Mouse (Mus musculus) urinary bladder, postnatal 14 days (tissue): Measurements from ENCODE around the gene Hic2.
A peak's percentile ranks its signal among the peaks of the same experiment; 100 is the strongest.

Source experiments
- DNase-seq: peaks from one replicate; pipeline ENCODE4 v3.0.0; 2021; ENCODE audit warnings: low spot score

Hic2 gene

DNA sequence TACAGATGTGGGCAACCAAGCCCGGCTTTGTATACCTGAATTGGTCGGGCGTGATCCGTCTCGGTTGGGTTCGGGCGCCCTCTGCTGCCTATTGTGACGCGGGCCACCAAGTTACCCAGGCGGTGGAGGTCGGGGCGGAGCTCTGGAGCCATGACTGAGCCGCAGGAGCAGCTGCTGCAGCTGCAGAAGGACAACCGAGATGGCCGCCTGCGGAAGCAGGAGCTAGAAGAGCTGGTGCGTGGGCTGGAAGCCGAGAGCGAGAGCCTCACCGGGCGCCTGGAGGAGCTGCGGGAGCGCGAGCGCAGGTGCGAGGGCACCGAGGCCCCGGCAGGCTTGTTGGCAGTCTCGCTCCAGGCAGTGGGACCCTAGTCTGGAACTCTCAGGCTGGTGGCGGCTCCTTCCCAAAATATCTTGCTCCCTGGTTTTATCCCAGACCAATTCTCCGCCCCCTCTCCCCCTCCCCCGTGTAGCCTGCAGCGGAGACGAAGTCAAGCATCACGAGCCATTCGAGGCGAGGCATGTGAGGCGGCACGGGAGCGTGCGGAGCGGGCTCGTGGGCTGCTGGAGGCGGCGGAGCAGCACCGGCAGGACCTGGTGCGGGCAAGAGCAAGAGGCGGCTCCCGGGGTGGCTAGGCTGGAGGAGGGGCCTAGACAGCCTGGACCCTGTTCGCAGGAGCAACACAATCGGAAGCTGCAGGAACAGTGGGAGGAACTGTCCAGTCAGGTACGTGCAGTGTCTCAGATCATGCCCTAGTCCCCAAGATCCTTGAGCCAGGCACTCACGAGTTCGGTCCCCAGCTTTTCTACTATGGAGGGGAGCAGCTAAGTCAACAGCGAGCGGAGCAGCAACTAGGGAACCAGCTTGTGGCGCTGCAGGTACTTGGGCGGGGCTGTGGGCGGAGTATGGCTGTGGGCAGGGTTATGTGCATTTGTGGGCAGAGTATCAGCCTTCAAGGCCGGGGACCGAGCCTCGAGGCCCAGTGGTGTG is 43.1 kb downstream of the Hic2 start:
- DNase-seq = peak; percentile 95

DNA sequence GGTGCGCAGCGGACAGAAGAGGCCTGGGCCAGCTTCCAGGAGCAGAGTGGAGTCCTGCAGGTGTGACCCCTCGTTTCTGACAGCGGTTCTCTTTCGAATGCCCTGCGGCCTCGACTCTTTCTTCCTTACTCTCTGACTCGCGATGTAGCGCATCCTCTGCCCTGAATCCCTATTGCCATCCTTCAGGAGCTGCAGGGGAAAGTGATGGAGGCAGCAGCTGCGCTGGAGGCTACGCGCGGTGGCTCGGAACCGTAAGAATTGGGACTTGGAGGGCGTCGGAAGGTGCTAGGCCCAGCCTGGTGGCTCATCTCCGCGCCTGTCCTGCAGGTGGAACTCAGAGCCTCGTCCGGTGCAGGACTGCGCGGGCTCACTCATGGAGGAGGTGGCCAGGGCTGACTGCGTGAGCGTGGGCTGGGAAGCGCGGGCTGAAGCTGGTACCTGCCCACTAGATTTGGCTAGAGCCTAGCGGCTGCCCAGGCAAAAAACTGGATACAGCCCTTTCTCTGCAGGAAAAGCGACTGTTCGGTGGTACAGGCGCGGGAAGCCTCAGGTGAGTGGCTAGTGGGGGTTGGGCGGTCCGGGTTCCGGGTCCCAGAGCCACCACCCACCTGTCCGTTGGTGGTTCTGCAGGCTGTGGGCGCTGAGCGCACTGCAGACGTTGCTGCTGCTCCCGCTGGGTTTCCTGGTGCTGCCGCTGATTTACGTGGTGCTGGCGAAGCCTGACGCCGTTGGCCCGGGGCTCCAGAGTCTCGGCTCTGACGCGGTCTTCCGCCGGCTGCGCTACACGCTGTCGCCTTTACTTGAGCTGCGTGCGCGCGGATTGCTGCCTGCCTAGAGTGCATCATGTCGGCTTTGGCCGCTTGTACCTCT is 44.2 kb downstream of the Hic2 start:
- peak; percentile 22 for DNase-seq

DNA sequence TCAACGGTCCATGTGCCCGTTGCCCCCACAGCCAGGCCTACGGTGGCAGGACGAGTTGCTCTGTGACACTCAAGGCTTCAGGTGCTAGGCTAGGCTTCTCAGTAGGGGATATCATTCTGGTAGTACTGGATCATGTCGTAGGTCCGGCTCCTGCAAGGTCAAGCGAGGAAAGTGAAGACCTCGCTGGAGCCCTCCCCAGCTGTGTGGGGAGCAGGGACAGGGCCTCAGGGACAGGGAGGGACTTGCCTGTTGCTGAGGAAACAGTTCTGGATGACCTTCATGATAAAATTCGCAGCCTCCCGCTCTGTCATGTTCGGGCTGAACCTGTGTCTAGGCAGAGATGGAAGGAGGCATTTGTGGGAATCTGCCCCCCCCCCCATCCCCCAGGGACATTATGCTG is 47.1 kb downstream of the Hic2 start:
- DNase-seq = no peak

DNA sequence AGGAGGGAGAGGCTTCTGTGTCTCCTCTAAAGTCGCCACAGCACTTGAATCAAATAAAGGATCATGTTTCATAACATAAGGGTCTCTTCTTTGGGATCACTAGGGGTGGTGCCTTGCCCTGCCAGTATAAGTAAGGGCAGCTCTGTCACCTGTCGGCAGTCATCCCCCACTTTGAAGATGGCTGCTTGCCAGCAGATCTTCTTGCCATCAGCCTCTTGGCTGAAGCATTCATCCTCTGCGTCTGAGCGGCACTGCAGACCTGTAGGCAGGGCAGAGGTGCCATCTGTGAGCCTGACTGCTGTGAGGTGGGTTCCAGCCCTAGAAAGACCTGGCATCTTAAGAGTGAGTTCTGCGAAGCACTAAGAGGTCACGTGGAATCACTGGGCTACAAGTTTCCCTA is 49.8 kb downstream of the Hic2 start:
- no peak for DNase-seq

DNA sequence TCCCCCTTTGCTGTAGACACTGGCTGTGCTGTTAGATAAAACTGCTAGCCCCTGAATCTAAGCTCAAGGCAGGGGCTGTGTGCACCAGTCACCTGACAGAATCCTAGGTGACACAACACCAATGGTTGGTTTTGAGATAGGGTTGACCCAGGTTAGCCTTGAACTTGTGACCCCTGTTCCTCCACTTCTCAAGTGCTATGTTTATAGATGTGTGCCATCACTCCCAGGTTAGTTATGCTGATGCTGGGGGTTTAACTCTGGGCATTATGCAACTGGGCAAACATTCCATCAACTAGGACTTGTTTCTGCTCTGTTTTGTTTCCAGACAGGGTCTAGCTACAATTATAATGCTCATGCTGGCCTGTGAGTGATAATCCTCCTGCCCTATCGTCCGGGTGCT is 53.7 kb downstream of the Hic2 start:
- DNase-seq = no peak

DNA sequence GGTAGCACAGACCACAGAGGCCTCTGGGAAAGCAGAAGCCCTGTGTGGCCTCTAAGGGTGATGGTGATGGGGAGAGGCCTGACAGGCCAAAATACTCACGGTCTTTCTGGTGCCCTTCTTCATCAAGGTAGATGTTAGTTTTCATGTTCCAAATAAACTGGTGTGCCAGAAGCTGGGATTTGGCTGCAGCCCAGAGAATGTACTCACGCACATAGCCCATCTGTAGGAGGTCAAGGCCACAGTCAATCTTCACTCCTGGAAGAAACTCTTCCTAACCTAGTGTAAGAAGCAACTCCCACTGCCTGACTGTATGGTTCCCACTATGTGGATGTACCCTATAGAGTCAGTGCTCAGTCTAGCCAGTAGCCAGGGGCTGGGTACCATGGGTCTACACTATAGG is 57.6 kb downstream of the Hic2 start:
- DNase-seq = no peak

DNA sequence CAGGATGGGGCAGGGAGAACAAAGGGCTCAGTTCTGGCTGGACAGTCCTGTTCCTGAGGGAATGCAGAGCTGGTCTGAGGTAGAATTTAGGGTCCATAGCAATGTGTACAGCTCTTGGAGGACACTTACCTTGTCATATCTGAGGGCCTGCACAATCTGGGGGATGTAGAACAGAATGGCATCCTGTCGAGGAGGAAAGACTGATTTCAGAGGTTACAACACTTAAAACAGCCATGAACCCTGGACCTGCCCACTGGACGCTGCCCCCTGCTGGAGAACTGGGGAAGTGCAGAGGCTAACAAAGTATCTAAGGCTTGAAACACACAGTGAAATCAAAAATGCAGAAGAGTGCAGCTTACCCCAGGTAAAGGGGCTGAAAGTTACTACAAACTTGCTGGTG is 59.4 kb downstream of the Hic2 start:
- DNase-seq = peak; percentile 78

DNA sequence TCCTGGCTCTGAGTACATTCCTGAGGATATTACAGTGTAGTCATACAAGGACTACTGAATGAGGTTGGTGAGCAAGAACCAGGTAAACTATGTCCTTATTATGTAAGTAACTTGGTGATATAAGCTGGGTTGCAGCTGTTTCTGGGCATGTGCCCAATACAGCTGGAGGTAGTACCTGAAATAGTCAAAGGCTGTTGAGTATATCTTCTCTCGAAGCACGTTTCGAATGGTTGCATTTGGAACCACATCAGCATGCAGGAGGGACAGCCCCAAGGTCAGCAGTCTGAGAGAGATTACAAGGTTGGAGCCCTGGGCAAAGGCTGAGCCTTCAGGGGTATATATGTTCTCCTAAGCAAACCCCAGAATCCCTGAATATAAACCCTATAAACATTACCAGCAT is 67.4 kb downstream of the Hic2 start:
- no peak for DNase-seq

DNA sequence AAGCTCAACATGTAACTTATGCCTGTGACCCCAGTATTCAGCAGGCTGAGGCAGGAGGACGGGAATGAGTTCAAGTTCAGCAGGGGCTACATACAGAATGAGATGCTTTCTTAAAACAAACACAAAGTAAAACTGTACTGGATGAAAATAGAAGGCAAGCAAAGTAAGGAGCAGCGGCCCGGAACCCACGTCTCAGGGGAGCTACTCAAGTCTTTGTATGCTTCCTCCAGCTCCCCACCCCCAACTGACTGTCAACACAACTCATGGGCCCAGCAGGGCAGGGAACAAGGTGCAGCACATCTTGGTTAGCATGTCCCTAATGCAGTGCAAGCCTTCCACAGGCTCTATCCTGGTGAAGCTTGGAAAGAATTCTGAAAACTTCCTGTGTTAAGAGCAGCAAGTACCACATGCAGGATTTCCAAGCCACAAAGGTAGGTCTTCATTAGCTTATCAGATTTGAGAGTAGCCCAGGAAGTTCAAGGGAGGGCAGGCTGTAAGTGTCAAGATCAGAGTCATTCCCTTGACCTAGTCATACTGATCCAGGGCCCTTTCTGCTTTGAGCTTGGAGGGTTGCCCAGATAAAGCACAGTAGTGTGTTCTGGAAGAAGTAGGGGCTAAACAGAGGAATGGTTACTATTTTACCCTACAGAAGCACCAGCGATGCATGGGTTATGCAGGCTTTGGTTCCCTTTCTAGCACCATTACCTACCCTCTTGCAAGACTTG is 70.3 kb downstream of the Hic2 start:
- DNase-seq = no peak

DNA sequence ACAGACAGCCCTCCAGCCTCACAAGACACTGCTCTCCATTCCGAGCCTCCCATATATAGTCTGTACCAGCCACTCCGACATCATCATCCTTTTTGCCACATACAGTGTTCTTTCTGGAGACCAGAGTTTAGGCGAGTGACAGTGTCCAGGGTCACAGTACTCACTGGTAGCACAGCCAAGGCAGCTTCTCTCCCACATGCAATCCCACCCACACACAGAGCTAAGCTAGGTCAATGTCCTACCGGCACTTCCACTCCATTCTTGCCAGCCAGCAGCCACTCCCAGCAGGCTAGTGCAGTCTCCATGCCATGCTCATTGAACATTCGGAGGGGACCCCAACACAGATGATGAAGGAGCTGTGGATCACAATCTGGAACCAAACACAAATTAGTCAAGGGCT is 74.1 kb downstream of the Hic2 start:
- DNase-seq = no peak

DNA sequence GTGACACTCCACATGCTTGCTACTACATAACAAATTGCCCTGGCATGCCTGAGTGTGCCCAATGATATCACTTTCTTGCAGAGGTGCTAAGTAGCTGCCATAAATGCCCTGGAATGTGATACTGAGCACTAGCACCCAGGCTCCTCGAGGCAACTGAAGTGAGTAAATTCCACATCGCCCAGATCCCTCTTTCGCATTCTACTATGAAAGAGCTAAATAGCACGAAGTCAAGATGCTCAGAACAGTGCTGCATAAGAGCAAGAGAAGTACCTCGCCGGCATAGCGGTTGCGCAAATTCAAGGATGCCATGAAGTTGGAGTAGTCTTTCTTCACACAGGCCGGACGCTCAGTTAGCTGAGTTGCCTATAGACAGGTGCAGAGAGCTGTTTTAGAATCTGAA is 75.7 kb downstream of the Hic2 start:
- no peak for DNase-seq

DNA sequence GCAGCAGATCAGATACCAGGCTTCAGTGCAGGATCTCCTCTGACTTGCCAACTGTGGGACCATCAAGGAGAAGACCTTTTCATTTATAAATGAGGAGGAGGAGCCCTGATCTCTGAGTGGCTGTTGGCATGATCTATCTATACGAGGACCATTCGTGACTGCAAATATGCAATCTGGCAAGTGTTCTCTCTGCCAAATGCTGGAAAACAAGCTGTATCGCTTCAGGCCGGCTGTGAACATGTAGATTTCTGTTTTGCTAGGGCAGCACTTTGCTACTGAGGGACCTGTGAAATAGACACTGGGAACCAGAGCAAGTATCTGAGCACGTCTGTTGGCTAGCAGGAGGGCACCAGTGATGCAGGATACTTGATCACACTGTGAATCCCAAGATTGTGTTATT is 79.2 kb downstream of the Hic2 start:
- DNase-seq = no peak
